Mouse (Mus musculus) lung, postnatal 14 days (tissue): ENCODE data around the gene Ctss.

ENCODE experiments used
- DNase-seq: peaks from one replicate; pipeline ENCODE4 v3.0.0; 2021

The Ctss gene

GRCm38 (mm10) chr3:95526622-95527211 is at the start of gene Ctss:
Gene Ctss (plus strand): TSS chr3:95526786.
- DNase-seq, result no peak

DNA sequence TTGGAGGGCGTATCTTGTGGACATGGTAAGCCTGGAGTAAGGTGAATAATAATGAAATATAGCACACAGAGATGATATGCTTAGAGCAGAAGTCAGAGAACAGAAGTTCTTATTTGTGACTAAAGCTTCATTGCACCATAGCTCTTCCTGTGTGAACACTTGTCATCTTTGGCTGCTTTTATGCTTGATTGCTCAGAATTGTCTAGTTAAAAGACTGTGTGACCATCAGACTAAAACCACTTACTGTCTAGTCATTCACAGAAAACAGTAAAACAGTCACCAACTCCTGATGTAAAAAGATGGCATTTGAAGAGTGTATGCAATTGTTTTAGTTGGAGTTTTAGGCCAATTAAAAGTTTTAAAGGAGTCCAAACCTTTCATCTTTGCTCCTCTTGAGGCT is 47.6 kb upstream of the Ctss start:
- no peak for DNase-seq

DNA sequence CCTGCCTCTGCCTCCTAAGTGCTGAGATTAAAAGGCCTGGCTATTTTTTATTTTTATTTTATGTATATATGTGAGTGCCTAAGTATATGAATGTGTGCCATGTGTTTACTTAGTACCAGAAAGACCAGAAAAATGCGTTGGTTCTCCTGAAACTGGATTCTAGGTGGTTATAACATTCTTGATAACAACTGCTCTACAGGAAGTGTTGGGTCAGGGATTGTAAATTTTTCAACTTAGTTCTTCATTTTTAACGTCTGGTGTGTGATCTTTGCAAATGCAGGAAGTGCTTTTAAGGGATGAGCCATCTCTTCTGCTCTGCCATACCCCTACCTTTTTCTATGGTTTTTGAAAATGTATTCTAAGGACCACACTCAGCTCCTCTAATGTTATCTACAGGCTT is 40.2 kb upstream of the Ctss start:
- no peak for DNase-seq

- no peak for DNase-seq
These were observed 37.9 kb upstream of the Ctss start for GRCm38 (mm10) chr3:95488679-95489078.

GRCm38 (mm10) chr3:95490238-95490637 is 36.3 kb upstream of the Ctss start:
- DNase-seq, result no peak

GRCm38 (mm10) chr3:95494342-95494741 is 32.2 kb upstream of the Ctss start:
- DNase-seq, result peak; percentile 67

- DNase-seq, result no peak
These were observed 28.4 kb upstream of the Ctss start for GRCm38 (mm10) chr3:95498229-95498628.

- DNase-seq, result no peak
These were observed 27.6 kb upstream of the Ctss start, which contains the start of gene Ctsk for GRCm38 (mm10) chr3:95499024-95499423. Gene Ctsk (plus strand): TSS chr3:95499256.

GRCm38 (mm10) chr3:95499496-95500140 is 27.0 kb upstream of the Ctss start:
- peak; percentile 25 for DNase-seq

GRCm38 (mm10) chr3:95502312-95502711 is 24.3 kb upstream of the Ctss start:
- no peak for DNase-seq

GRCm38 (mm10) chr3:95509348-95509747 is 17.2 kb upstream of the Ctss start:
- DNase-seq, result no peak

DNA sequence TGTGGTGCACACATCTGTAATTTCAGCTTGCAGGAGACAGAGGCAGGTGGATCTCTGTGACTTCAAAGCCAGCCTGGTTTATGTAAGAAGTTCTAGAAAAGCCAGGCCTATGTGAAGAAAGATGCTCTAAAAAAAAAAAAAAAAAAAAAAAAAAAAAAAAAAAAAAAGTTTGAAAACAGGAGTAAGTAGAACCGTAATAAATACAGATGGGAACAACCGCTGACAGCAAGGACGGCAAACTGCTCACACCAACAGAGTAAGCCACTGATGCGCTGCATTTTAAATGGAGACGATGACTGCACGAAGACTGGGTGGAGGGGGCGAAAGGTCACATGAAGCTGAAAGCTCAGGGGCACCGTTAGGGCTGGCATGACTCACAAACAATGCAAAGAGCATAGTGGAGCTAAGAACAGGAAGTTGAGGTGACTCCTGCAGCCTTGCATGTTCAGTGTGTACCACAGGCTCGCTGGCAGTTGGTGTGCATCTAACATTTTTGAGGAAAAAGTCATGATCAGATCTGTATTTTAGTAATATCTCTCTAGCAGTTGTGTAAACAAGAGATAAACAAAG is 14.9 kb upstream of the Ctss start:
- no peak for DNase-seq

DNA sequence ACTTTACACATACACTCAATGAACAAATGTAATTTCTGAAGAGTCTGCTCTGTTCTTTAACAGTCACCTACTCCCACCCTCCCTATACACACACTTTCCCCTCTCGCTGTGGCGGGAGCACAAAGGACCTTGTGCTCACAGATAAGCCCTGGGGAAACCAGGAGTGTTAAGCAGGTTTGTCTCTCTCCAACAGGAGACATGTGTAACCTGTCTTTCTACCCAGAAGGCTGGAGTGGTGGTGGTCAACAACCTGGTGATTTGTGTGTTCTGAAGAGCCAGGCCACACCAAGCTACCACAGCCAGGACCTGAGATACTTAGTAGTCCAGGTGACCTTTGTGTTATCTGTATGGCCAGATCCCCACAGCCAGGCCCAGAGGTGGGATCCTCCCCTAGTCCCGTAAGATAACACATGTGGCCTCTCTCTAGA is 10.0 kb upstream of the Ctss start:
- DNase-seq, result no peak

GRCm38 (mm10) chr3:95517493-95517898 is 9.1 kb upstream of the Ctss start:
- peak; percentile 77 for DNase-seq

DNA sequence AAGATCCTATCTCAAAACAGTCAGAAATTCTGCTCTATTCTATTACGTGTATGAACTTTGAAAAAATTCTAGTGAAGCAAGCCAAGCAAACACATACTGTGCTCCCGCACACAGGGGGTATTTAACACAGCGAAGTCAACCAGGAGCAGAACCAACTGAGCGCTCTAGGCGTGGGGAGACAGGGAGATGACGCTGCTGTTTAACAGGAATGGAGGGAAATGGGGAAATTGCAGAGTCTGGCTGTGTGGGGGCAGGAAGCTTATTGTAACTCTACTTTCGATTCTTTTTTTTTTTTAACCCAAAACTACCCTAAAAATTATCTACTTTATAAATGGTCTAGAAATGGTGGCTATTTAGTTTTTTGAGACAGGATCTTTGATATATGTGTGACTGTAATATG is 7.7 kb upstream of the Ctss start:
- DNase-seq, result no peak

- no peak for DNase-seq
These were observed 7.3 kb upstream of the Ctss start for GRCm38 (mm10) chr3:95519315-95519714.

- DNase-seq, result no peak
These were observed 6.5 kb upstream of the Ctss start for GRCm38 (mm10) chr3:95520100-95520499.

DNA sequence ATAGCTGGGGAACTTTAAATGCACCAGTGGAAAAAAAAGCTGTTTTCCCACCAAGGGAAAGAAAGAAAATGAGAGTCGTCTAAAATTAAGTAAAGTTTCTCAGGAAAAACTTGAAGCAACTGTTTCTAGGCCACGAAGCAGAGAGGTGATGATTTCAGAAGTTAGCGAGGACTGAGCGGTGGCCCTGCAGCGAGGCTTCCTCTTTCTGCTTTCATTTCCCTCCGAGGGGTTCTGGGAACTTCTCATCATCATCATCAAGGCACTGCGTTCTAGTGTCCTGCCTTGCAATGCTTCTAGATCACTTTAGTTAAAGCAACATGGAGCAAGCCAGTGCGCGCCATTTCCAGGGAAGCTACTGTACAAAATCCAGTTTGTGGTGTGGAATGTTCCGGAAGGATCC is 5.4 kb upstream of the Ctss start:
- DNase-seq, result peak; percentile 22

DNA sequence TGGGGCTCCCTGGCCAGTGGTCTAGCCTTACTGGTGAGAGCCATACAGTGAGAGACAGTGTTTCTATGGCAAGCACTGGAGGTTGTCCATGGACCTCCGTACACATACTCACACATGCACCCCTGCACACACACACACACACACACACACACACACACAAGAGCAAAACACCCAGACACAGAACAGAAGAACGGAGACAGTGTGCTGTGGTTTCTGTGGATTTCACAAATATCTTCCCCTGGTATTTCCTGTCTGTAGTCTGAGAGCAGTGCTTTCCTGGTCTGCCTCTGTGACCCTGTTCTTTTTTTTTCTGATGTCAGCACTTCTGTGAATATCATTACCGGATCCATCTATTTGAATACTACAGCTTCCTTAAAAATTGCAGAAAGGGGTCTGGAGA is 2.9 kb upstream of the Ctss start:
- no peak for DNase-seq

DNA sequence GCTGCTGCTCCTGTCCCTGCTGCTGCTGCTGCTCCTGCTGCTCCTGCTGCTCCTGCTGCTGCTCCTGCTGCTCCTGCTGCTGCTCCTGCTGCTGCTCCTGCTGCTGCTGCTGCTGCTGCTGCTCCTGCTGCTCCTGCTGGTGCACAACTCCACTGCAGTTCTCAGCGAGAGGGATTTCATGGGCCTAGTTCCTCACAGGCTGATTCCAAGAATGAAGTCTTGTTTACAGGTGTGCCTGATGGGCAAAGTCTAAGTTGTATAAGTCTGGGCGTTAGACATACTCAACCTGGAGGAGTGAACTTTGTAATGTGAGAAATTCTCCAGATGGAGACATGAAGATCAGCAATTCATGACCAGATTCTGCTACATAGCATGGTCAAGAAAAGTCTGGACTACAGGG is 1.9 kb upstream of the Ctss start:
- DNase-seq, result no peak

DNA sequence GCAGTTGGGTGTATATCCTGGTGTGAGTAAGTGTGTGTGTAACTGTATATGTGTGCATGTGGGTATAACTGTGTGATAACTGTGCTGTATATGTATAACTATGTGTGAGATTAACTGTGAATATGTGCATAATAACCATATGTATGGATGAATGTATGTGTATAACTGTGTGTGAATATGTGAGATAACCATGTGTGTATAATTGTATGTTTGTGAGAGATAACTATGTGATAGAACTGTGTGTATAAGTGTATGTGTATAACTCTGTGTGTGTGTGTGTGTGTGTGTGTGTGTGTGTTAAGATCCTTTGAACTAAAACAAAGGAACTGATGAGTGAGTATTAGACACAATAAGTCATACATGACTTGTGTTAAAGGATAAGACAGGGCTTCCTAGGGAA is 475 bp upstream of the Ctss start:
- DNase-seq, result no peak

- DNase-seq, result no peak
These were observed 3.2 kb downstream of the Ctss start for GRCm38 (mm10) chr3:95529814-95530213.

DNA sequence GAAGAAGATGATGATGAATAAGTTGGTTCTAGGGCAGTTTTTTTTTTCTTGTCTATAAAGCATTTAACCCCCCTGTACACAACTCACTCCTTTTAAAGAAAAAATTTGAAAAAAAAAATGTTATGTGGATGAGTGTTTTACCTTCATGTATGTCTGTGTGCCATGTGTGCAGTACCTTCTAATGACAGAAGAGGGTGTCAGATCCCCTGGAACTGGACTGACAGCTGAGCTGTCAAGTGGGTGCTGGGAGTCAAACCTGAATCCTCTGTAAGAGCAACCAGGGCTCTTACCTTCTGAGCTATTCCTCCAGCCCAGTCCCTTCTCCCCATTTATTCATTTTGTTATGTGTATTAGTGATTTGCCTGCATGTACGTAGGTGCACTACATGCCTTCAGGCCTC is 4.4 kb downstream of the Ctss start:
- DNase-seq, result no peak

- DNase-seq, result no peak
These were observed 6.8 kb downstream of the Ctss start for GRCm38 (mm10) chr3:95533364-95533763.

- DNase-seq, result no peak
These were observed 8.3 kb downstream of the Ctss start for GRCm38 (mm10) chr3:95534927-95535326.
